Mouse (Mus musculus) spleen, adult 18-20 months (tissue): ENCODE data around the gene Pacrg.

Experiments used
- DNase-seq, 2 experiments: peaks; one replicate each; pipeline ENCODE4 v3.0.0; 2022; ENCODE audit warnings: mixed read lengths in 2 of 2

The Pacrg gene

DNA sequence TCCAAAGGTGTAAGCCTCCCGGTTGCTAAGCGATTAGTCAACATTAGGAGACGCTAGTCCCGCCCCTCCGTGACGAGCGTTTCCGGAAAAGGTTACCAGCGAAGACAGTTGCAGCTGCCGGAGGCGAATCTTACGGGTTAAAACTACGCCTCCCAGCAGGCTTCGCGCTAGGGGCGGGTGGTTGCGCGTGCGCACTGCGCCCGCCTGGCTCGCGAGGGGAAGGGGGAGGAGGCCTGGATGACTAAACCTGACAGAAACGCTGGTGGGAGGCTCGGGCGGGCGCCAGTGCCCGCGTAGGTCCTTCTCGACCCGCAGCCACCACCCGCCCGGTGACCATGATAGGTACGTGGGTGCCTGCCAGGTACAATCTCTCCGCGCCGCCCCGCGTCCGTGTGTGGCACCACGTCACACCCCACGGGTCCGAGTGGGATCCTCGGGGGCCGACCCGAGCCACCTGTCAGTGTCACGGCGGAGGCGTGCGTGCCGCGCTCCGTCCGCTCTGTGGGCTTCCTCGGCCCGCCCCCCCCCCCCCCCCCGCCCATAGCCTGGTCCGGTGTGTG, at the start of gene Pacrg, which contains the start of gene Prkn:
Gene Pacrg (minus strand): TSS at position 164 of the 560 bp plus-strand sequence.
Gene Prkn (plus strand): TSS at position 237 of the 560 bp plus-strand sequence.
- peak; percentile 92 for DNase-seq

DNA sequence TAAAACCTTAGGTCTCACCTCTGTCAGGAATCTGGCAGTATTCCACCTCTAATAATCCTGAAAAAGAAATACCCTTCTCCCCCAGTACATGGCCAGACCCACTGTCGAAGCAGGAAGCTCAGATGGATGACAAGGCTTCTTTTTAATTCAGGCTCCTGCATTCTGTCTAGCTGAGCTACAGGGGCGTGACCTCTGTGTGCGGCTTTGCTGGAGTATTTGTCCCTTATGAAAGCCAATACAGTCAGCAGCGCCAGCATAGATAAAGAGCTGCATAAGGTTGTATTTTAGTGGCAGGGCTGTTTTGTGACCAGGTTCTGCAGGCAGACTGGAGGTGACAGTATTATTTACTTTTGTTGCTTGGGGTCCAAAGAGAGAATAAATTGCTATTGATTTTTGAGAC, 47.8 kb upstream of the Pacrg start:
- DNase-seq: no peak

DNA sequence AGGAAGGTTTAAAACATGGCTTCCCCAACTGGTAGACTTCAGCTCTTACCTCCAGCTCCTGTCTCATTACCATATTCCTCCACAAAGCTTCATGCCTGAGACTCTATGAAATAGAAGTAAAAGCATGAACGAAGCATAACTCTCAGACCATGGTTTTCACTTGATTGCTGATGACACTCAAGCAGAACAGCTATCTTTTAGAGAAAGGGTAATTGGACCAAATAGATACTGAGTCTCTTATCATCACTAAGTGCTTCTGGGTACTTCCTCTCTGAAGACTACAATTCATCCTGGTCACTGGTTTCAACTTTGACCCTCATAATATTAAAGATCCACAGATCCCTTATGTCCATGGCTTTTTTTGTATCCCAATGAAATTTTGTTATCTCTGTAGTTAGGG, 42.1 kb upstream of the Pacrg start:
- DNase-seq: no peak

DNA sequence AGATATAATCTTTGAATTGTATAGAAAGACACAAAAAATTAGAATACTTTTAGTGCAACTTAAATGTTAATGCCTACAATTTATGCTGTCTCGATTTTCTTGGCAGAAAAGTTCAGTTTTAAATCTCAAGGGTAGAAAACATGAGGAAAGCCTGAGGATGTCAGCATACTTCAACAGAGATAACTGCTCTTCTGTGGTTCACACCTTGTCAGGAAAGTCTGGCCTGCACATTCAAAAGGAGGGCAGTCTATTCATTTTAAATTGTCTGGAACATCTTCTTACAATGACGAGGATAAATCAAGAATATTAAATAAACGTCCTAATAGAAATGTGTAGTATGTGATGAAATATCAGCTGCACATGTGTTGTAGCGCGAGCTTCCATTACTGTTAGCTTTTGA, 38.9 kb upstream of the Pacrg start:
- no peak for DNase-seq

DNA sequence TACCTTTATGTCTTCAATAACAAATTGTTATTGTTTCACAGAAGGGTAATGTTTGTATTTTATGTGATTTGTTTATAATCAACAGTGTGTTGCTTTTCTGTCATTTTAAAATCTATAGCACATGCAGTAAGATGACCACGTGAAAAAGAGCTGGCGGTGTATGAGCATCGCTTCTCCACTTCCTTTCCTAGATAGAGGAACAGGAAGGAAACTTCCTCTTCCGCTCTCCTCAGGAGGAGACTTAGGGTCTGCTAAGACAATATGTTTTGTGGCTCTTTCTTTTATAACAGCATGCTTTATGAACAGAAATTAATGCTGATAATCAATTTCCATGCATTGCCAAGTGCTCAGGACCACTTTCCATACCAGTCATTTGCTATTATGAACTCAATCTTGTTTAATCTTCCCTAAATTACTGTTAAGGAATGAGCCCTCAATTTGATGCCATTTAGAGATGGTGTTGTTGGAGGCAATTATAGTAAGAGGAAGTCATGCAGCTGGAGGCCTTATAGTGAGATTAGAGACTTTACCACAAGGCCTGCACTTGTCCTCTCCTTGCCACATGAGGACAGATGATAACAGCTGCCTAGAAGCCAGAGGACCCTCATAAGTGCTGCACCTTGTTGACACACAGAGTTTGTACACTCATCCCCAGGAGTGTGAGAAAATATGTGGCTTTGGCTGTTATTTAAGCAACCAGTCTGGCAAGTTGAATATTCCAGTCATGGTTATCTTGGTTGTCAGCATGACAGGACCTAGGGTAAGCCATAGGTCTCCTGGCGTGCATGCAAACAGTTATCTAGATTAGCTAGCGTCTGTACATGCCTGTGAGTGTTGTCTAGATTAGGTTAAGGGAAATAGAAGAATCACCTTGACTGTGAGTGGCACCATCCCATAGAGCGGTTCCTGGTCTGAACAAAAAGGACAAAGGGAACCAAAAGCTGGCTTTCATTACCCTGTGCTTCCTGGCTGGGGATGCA, 34.4 kb upstream of the Pacrg start:
- no peak for DNase-seq

DNA sequence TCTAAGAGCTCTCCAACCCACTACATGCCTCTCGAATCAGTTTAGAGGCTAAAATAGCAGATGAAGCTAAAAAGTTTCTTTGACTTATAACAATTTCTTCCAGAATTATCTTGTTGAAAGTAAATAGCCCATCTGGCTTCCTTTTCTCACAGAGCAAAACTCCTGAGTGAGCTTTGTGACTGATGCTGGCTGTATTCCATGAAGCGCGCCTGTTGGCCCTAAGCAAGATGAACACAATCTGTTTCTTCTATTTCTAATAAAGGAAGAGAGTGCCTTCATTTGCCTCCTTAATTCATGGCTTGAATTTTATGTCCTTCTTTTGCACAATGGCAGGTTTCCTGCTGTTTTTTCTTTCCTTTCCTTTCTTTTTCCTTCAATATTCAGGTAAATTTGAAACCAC, 14.1 kb upstream of the Pacrg start:
- DNase-seq: no peak

DNA sequence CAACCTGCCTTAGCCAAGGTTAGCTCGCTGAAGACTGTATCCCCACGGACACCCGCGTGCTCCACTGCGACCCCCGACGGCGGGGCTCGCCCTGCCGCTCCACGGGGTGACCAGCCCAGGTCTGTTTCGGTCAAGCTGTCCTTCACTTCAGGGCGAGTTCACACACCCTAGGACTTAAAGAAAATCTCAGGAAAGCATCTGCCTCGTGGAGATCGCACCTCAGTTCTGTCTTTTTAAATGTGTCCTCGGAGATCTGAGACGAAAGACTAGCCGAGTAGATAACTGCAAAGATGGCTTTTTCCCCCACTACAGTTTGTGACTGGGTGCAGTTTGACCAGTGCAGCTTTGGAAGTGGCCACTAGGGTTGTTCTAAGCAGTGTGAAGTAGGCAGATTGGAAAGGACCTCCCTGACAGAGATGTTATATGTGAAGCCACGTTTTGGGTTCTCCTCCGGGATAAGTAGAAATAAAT, 655 bp upstream of the Pacrg start:
- DNase-seq: peak in 1 of 2 experiments; percentile 21

DNA sequence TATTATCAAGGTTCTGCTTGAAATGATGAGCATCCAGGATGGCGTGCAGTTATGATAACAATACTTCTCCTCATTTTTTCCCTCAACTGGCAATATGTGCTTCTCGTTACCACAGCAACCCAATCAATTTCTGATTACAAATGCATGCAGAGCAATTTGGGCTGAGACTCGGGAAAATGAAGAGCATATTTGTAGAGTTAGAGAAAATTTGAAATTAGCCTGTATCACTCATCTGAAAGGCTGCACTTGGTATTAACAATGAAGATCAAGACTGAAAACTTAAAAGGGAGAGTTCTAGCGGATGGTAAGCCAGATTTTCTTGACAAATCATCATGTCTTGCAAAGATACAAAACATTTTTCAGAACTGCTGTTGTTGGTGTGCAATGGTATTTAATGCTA, 21.1 kb downstream of the Pacrg start:
- DNase-seq: no peak

DNA sequence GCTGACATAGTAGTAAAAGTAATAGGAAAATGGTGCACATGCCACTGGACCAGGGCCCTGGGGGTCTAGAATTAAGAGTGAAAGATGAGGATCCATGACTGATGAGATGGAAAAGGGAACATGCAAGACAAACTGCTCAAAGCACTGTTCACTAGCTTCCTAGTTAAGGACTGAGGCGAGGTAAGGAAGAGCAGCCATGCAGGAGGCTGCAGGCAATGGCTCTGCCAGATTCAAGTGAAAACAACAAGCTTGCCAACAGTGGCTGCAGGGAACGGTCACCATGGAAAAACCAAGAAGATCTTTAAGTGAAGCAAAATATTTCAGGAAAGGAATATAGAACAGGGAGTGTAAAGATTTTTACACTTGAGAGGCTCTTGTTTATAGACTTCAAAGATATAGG, 31.5 kb downstream of the Pacrg start:
- DNase-seq: no peak

DNA sequence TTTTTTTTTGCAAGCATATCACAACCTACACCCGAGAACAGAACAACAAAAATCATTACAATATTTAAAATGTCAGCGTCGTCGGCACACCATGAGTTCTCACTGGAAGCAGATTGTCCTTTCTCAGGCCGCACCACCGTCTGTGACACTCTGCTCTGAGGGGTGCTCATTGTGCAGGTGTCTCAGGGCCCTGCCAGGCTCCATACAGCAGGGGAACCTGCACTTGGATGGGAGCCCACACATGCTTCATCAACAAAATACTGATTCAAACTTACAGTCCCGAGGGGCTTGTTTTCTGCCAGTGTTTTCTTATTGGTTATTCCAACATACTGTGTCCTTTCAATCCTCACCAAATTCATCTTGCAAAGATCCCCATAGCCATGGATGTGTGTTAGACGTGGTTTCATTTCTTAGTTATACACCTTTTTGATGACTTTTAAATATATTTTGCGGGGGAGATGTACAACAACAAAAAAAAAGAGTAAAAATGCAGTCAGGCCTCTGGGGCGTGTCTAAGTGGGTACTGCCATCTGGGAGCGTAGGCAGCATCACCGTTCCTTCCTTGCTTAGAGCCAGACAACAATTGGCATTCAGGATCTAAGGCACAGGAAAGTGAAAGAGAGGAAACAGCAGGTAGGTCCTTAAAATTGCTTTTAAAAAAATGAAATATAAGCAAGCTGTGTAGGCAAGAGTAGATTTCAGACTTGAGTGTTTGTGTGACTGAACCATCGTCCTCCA, 32.7 kb downstream of the Pacrg start:
- DNase-seq: no peak

DNA sequence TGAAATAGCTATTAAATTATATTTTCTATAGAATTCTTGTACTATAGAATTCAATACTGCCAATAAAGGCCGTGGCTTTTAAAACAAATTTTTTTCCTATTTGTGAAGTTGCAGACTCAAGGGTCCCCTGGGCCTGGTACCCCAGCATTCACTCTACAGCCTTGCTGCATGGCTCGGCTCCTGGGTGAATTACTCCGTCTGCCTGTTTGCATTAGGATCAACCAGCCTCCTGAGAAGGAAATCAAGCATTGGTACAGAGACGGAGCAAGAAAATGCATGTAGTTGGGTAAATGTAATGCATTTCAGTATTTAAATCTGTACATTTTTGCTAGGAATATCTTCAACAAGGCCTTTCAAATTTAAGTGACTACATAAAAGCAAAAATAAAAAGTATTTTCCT, 33.4 kb downstream of the Pacrg start:
- no peak for DNase-seq

DNA sequence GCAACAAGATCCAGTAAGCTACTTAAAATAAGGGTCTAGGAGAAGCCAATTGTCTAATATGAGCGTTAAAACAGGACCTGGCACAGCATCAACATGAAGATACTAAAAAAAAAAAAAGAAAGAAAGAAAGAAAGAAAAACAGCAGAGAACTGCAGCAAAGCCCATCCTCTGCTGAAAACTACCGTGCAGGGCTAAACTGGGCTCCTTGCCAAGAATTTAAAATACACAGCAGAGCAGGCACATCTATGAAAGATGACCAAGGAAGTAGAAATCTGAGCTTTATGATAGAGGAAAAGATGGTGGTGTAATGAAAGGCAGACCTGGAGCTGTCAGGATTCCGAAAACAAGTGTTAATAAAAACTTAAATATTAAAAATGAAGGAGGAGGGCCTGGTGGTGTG, 48.5 kb downstream of the Pacrg start:
- no peak for DNase-seq

DNA sequence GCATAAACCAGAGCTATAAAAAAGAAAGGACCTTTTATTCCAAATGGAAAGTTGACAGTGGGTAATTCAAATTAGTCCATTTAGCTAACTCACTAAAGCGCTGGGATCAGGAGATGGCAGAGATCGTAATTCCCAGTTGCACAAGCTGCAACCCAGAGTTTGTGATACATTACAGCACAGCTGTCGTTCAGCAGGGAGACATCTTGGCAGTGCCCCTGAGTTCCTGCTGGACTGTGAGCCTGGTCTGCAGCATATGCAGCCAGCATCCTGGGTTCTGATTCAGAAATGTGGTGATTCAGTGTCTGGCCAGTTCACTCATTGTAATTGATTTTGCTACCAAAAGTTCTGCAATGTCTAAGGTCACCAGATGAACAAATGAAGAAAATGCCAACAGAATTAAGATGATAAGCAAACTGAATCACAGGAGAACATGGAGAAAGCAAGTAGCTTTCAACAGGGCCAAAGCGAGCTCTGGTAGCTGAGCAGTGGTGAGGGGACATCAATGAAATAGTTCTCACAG, 55.6 kb downstream of the Pacrg start:
- no peak for DNase-seq

DNA sequence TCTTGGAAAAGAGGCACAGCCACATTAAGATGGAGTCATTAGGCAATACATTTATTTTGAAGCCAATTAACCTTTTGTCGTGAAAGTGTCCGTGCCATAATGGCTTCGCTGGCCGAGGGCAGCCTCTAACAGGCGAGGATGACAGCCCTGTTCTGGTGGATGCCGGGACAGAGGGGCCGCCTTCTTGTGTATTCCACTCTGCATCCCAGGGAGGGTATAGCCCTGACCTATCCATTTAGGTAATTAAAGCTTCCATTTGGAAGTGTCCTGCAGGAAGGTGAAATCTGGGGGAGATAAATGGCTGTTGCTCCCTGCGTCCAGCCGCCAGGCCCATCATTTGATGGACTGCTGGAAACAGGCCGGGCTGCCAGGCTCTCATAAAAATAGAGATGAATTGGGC, 63.6 kb downstream of the Pacrg start:
- no peak for DNase-seq

DNA sequence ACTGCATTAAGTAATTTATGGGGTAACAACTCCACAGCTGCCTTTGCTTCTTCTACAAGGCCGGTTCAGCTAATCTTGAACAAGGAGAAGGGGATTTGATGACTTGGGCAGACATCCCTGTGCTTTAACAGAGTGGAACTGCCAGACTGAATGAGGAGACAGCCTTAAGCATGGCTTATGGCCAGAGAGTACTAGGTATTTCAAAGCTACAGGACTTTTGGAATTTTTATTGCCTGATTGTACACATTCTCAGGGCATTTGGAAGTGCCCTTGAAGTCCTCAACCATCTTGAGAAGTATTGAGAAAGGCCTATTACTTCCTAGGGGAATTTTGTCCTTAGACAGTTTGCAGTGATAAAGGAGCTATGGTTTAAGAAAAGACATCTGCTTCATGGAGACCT, 65.6 kb downstream of the Pacrg start:
- DNase-seq: no peak

DNA sequence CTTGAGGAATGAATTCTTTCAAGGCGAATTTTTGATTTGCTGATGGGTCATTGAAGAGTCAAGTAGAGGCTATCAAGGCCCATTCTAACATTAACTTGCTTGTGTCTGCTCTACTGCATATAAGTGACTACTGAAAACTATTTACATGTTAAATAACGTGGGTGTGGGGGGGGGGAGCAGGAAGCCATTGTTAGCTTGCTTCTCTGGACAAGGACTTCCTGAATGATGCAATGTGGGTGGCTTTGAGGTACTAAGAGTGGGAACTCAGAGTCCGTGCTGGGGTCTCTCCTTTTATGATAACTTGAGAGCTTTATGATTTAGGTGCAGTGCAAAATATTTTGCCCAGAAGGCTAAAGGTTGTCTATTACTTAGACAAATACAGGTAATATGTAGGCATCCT, 67.9 kb downstream of the Pacrg start:
- no peak for DNase-seq

DNA sequence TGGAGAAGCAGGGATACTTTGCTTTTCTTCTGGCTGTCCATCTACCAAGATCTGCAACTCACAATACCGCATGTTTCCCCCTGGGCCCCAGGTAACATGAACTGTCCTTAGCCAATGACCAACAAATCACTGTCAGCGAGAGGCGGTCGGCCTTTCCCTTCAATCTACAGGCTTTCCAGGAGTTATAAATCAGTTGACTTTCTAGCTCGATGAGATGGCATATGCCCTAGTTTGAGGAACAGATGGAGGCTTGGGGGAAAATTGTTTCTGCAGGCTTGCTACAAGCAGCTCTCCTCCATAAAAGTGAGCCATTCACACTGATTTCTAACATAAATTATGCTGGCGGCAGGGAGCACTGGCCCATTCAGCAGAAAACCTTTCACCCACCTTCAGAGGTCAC, 70.2 kb downstream of the Pacrg start:
- no peak for DNase-seq

DNA sequence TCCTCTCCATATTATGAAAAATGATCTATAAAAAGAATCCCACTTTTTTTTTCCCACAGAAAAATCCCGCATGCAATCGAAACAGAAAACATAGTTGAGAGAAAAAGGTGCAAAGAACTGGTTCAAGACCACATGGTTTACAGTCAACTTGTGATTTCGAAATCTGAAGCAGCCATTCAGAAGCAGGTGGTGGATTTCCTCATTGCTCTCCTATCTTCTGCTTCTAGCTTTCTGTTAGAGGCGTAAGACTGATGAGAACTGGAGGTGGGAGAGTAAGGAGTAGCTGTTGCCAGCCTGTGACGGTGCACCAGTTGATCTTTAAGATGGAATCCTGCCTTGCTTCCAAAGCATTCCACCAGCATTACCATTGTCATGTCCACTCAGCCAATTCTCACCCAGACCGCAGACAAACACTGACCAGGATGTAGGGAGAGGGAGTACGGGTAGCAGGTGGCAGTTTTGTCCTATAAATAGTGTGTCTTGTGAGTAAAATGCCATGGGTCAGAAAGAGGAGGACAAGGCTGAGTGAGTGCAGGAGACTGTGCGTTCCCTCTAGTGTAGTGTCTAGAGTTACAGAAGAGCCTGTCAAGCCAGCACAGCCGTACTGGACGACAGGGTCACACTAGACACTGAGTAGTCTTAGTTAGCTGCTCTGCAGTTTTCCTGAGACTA, 73.2 kb downstream of the Pacrg start:
- DNase-seq: no peak

DNA sequence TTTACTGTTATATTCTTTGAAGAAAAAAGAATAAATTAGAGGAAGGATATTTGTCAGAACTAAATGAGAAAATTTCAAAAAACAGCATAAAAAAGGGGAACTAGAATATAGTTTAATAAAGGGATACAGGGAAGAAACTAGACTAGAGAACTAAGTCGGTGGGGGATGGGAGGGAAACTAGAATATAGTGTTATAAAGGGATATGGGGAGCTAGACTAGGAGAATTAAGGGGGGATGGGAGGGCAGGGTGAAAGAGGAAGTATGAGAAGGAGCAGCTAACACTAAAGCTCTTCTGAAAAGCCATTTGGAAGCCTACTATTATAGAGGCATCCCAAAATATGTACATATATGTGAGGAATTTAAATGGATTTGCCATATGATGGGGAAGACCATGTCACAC, 75.8 kb downstream of the Pacrg start:
- no peak for DNase-seq

DNA sequence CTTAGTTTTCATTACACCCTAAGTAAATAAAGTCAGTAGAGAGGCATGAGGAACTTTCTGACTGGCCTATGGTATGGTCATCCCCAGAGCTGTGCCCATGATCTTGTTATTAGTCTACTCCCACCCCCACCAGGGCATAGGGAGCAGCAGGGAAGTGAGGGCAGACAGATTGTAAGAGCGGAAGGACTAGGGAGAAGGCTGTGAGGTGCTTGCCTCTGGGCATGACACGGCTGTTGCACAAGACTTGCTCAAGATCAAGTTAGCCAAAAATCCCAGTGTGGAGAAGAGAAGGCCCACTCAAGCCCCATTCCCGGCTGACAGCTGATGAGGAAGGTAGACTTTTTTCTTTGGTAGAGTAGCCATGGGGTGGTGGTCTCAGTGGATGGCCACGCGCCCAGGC, 82.7 kb downstream of the Pacrg start:
- DNase-seq: no peak

DNA sequence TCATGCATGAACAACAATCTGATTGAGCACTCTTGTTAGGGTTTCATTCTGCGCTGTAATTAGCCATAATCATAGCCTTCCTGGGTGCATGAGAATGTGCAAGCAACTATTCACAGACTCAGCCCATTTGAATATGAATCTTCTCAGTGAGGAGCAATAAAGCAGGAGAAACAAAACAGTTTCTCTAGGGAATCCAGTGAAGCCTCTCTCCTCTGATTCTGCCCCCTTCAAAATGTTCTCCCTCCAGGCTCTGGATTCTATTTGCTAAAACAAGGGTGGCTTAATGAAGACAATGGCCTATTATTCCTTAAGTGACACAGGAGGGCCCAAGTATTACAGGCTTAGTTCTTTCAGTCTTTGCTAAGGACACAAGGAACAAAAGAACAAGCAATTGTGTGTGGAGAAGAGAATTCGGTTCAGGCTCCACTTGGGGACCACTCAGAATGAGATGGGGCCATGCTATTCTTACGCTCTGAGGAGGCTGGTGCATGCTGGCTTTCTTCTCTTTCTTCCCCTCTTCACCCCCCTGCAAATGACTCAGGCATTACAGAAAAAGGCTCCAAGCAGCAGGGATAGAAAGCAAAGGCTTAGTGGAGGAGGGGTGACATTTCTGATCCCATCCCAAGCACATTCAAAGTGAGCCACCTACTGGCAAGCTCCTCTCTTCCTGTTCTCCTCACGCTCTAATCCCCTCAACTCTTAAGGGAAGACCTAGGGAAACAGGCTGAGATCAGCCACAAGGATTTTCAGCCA, 95.2 kb downstream of the Pacrg start:
- no peak for DNase-seq

DNA sequence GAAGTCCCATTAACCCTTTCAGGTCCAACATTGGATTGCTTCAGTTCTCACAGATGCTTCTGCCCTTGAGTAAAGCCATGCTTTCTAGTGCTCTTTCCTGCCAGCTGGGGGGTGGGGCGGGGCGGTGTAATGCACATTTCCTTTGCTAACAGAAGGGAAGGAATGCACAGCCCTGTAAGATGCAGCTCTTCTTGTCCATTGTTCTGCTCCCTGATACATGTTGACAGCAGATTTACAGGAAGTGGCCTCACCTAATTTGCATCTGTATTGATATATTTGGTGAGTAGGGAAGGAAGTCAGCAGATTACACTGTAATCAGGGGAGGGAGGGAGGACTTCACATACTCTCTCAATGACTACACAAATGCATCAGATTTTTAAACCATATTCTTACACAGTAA, 100.0 kb downstream of the Pacrg start:
- no peak for DNase-seq
